Mouse (Mus musculus) embryonic facial prominence, embryonic 14.5 days (tissue): Measurements from ENCODE around the gene Slc44a2. TPM values are rescaled to one million over a fixed set of nuclear protein-coding genes. Genes with fewer than 3 reads are reported as not detected.
A peak's percentile ranks its signal among the peaks of the same experiment; 100 is the strongest.

Experiments used
- ATAC-seq: fragments of 200-750 bp; cut with Nextera tagmentation; 2 replicates; pipeline ENCODE4 v1.8.0; 2017; ENCODE audit warnings: low read depth, moderate number of reproducible peaks, moderate TSS enrichment
- DNase-seq: peaks from one replicate; pipeline ENCODE4 v3.0.0-alpha.2; 2015; ENCODE audit warnings: low spot score
- H3K27ac ChIP-seq: fragments of 300-500 bp; sonication (generic); replicated peaks from 2 replicates; pipeline ENCODE4 v1.5.1; 2014; ENCODE audit warnings: low read depth, mild to moderate bottlenecking, low read length, moderate library complexity
- H3K27me3 ChIP-seq: fragments of 300-500 bp; sonication (generic); replicated peaks from 2 replicates; pipeline ENCODE4 v1.6.1; 2014; ENCODE audit warnings: low read length; ENCODE audit not compliant: control insufficient read depth, insufficient read depth
- H3K36me3 ChIP-seq: fragments of 300-500 bp; sonication (generic); 2 replicates; pipeline ENCODE4 v1.6.1; 2014; ENCODE audit warnings: low read length, mixed read lengths; ENCODE audit not compliant: control insufficient read depth, insufficient read depth
- H3K4me1 ChIP-seq: fragments of 300-500 bp; sonication (generic); 2 replicates; pipeline ENCODE4 v1.6.1; 2014; ENCODE audit warnings: antibody characterized with exemption, low read length; ENCODE audit not compliant: control insufficient read depth, insufficient read depth
- H3K4me2 ChIP-seq: fragments of 300-500 bp; sonication (generic); 2 replicates; pipeline ENCODE4 v1.6.1; 2014; ENCODE audit warnings: low read depth, mild to moderate bottlenecking, low read length, moderate library complexity, mixed read lengths
- H3K4me3 ChIP-seq: fragments of 300-500 bp; sonication (generic); 2 replicates; pipeline ENCODE4 v1.5.1; 2014; ENCODE audit warnings: low read depth, mild to moderate bottlenecking, low read length
- H3K9ac ChIP-seq: fragments of 300-500 bp; sonication (generic); 2 replicates; pipeline ENCODE4 v1.6.1; 2014; ENCODE audit warnings: low read depth, mild to moderate bottlenecking, low read length, moderate library complexity, mixed read lengths
- H3K9me3 ChIP-seq: fragments of 300-500 bp; sonication (generic); 2 replicates; pipeline ENCODE4 v1.6.1; 2016; ENCODE audit warnings: low read length; ENCODE audit not compliant: control insufficient read depth
- WGBS: fragments of 180-500 bp; shearing (Covaris S2); extraction: QIAGEN DNeasy Blood & Tissue Kit; methylation state at CpG from one replicate; pipeline ENCODE4 v1.1.7; 2014; 5-methylcytosine and 5-hydroxymethylcytosine counted together
- polyA plus RNA-seq: library from polyadenylated mRNA; unstranded; fragments of >200 nt; fragmentation: Nextera tagmentation; extraction: Ambion mirVana; gene quantifications from 2 replicates; pipeline ENCODE4 v1.2.1, GENCODE M21; 2014

Gene Slc44a2
- 111 and 132 TPM in 2 replicates for polyA plus RNA-seq

DNA sequence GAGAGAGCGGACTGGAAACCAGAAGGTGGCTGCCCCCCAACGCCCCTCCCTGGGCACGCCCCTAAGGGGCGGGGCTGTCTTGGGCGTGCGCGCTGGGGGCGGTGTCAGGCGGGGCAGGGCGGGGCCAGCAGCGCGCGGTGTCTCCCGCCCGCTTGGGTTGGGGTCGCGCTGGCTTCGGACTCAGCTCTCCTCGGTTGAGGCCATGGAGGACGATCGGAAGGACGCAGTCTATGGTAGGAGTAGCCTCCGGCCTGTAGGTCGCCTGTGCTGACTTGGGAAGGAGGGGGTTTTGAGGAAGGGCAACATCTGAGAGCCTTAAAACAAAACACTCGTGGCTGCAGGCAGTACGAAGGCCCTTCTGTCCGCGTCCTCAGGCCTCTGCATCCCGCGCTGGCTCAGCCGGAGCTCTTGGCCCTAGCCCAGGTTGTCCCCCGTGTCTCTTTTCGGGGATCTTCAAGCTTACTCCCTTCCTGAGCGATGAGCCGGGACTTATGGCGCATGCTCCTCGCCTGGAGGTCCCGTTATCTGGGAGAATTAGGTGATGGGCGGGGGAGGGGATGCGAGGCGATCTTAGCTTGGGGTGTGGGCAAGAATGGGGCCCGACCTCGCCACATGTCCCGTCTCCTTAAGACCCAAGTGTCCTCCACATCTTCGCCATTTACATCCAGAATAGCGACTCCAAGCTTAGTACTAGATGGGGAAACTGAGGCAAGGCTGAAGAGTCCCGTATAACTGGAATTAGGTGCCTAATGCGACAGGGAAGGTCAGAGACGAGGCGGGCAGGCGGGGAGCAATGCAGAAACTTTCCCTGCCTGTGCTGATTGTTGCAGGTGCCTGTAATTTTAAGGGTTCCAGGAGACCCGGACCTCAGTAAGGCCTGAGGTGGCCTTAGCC is at the start of gene Slc44a2:
Gene Slc44a2 (plus strand): TSS at position 80 of the 894 bp plus-strand sequence.
- peak; percentile 95 for ATAC-seq
- 0 out of 2 replicates have a peak, but pooled peaks cover 11% of the 10 kb centered on the region for H3K4me1 ChIP-seq
- peak within 1 kb of the TSS; percentile 82 for H3K9ac ChIP-seq
- H3K4me2 ChIP-seq, result peak within 1 kb of the TSS; percentile 93
- no peaks in the 10 kb centered on the region for H3K9me3 ChIP-seq
- 0 out of 2 replicates have a peak, but pooled peaks cover 4% of the 10 kb centered on the region for H3K36me3 ChIP-seq
- H3K27me3 ChIP-seq, result no peaks in the 10 kb centered on the region
- H3K4me3 ChIP-seq, result peak within 1 kb of the TSS; percentile 74
- H3K27ac ChIP-seq, result peak within 1 kb of the TSS; percentile 35
- WGBS, result 1% methylated on average over 41 of the region's 52 CpGs
- peak; percentile 90 for DNase-seq

- WGBS, result 86% methylated on average over 9 of the region's 9 CpGs
- H3K36me3 ChIP-seq, result peaks cover 96% of the 10 kb centered on the region
Measured at GRCm38 (mm10) chr9:21272391-21272790, 48.1 kb upstream of the Slc44a2 start.

DNA sequence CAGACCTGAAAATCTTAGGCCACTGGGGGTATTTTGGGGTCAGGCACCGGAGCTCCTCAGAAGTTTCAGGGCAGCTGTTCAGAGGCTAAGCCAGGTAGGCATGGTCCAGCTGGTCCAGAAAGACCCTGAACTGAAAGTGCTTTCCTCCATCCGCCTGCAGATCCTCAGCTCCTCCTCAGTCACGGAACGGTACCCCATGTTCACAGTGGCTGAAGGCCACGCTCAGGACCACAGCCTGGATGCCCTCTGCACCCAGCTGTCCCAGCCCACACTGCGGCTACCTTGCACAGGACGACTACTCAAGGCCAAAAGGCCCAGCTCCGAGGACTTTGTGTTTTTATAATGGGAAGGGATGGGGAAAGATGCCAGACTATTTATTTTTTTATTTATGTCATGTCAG is 47.4 kb upstream of the Slc44a2 start:
- no peak for ATAC-seq
- Histone ChIP-seq H3K36me3 (peaks cover 97% of the 10 kb centered on the region), H3K4me1 (no peaks in the 10 kb centered on the region), H3K27ac (no peak overlapping the region), H3K9me3 (no peaks in the 10 kb centered on the region), H3K4me2 (no peak overlapping the region), H3K4me3 (no peak overlapping the region), H3K27me3 (no peaks in the 10 kb centered on the region), H3K9ac (no peak overlapping the region)
- WGBS, result 83% methylated on average over 8 of the region's 8 CpGs
- no peak for DNase-seq

More at GRCm38 (mm10) chr9:21272391-21272790, 48.1 kb upstream of the Slc44a2 start:
- DNase-seq (no peak), ATAC-seq (no peak)
- Histone ChIP-seq H3K9ac (no peak overlapping the region), H3K27me3 (no peaks in the 10 kb centered on the region), H3K9me3 (no peaks in the 10 kb centered on the region), H3K27ac (no peak overlapping the region), H3K4me2 (no peak overlapping the region), H3K4me1 (no peaks in the 10 kb centered on the region), H3K4me3 (no peak overlapping the region)

DNA sequence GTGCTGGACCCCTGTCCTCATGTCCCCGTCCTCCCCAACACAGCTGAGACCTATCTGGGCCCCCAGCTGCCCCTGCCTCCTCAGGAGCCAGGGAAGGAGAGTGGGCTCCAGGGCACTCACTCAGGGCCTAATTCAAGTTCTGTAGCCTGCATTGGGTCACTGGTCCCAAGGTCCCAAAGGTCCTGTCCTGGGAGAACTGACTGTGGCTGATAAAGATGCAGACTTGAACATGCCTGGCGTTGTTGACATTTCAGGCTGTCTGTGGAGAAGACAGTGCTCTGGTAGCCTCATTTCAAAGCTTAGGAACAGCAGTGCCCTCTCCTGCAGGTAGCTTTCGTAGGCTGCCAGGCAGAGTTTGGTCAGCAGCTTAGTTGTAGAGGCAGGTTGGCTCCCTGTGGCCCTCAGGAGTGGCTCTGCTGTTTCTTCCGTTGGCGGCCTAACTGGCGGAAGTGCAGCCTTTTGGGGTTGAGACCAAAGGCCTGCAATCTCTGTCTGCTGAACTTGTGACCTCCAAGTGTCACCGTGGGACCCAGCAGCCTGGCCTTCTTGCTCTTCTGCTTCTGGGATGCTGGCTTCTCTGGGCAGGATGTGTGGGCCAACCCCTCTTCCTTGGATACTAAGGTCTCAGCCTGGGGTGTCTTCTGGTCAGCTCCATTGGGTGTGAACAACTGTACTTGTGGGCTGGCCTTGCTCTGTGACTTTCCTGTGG is 46.8 kb upstream of the Slc44a2 start:
- DNase-seq (no peak), ATAC-seq (no peak)
- no peak overlapping the region for H3K4me3 ChIP-seq
- no peaks in the 10 kb centered on the region for H3K9me3 ChIP-seq
- no peak overlapping the region for H3K27ac ChIP-seq
- H3K9ac ChIP-seq, result no peak overlapping the region
- H3K36me3 ChIP-seq, result peaks cover 97% of the 10 kb centered on the region
- no peaks in the 10 kb centered on the region for H3K4me1 ChIP-seq
- WGBS, result 76% methylated on average over 7 of the region's 7 CpGs
- no peaks in the 10 kb centered on the region for H3K27me3 ChIP-seq
- H3K4me2 ChIP-seq, result no peak overlapping the region

- ATAC-seq, result no peak
- no peak overlapping the region for H3K9ac ChIP-seq
- H3K36me3 ChIP-seq, result peaks cover 97% of the 10 kb centered on the region
Measured at GRCm38 (mm10) chr9:21274336-21274735, 46.2 kb upstream of the Slc44a2 start.

GRCm38 (mm10) chr9:21275013-21275710 is 45.3 kb upstream of the Slc44a2 start:
- Histone ChIP-seq H3K4me1 (no peaks in the 10 kb centered on the region), H3K27ac (no peak overlapping the region), H3K27me3 (no peaks in the 10 kb centered on the region), H3K4me2 (no peak overlapping the region), H3K9ac (no peak overlapping the region), H3K9me3 (no peaks in the 10 kb centered on the region), H3K4me3 (no peak overlapping the region), H3K36me3 (peaks cover 98% of the 10 kb centered on the region)
- DNase-seq (no peak), ATAC-seq (no peak)
- WGBS, result 79% methylated on average over 7 of the region's 7 CpGs

More at GRCm38 (mm10) chr9:21274336-21274735, 46.2 kb upstream of the Slc44a2 start:
- no peaks in the 10 kb centered on the region for H3K4me1 ChIP-seq
- peak; percentile 14 for DNase-seq
- H3K9me3 ChIP-seq, result no peaks in the 10 kb centered on the region
- H3K4me2 ChIP-seq, result no peak overlapping the region
- WGBS, result 89% methylated on average over 3 of the region's 3 CpGs
- H3K27me3 ChIP-seq, result no peaks in the 10 kb centered on the region
- no peak overlapping the region for H3K27ac ChIP-seq
- no peak overlapping the region for H3K4me3 ChIP-seq

DNA sequence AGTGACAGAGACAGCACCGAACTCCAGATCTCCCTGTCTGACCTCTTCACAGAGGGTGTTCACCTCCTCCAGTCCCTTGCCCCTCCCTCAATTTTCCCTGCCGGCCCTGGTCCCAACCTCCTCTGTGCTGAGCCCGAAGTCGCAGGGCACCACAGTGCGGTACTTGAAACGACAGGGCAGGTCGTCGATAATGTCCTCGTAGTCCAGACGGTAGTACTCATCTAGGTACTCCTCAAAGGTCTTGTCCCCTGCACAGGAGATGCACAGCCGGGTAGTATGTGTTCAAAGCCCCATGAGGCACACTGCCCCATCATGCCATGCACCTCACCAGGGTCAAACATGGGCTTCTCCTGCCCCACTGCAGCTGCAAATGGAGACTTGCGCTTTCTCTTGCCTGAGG is 44.8 kb upstream of the Slc44a2 start:
- H3K27me3 ChIP-seq, result no peaks in the 10 kb centered on the region
- H3K9ac ChIP-seq, result no peak overlapping the region
- H3K4me1 ChIP-seq, result no peaks in the 10 kb centered on the region
- peaks cover 98% of the 10 kb centered on the region for H3K36me3 ChIP-seq
- H3K4me2 ChIP-seq, result no peak overlapping the region
- H3K9me3 ChIP-seq, result no peaks in the 10 kb centered on the region
- no peak for DNase-seq
- H3K4me3 ChIP-seq, result no peak overlapping the region
- 91% methylated on average over 12 of the region's 12 CpGs for WGBS
- no peak for ATAC-seq
- no peak overlapping the region for H3K27ac ChIP-seq

DNA sequence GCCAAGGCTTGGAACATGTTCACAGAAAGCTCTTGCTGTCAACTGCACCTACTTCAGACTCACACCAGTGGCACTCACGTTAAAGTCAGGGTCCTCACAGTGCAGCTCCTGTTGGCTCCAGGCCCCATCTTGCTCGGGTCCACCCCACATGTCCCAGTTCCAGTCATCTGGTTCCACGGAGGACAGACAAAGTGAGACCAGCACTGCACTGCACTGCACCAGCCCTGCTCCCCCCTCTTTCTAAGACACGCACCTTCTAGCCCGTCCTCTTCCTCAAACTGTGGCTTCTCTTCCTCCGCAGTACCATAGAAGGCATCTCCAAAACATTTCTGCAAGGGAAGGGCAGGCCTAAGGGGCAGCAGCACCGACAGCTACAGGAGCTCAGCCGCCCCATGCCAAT is 44.2 kb upstream of the Slc44a2 start:
- Histone ChIP-seq H3K9ac (no peak overlapping the region), H3K27me3 (no peaks in the 10 kb centered on the region), H3K9me3 (no peaks in the 10 kb centered on the region), H3K27ac (no peak overlapping the region), H3K4me3 (no peak overlapping the region), H3K4me2 (no peak overlapping the region), H3K36me3 (peaks cover 98% of the 10 kb centered on the region), H3K4me1 (no peaks in the 10 kb centered on the region)
- 89% methylated on average over 8 of the region's 8 CpGs for WGBS
- DNase-seq, result no peak
- ATAC-seq, result 0 out of 2 replicates have a peak, but pooled peaks have one; percentile 10
